Mouse (Mus musculus): ENCODE results near the gene Cdc37l1. TPM values are rescaled to one million over a fixed set of nuclear protein-coding genes. Genes with fewer than 3 reads are reported as not detected.
A peak's percentile ranks its signal among the peaks of the same experiment; 100 is the strongest.

Cdc37l1 gene
- total and polyA plus RNA-seq, 3 experiments: 17.2 to 27.7 TPM; not detected in 1

- Histone ChIP-seq H3K27me3 (ENCODE audit: control insufficient read depth in 1 of 2, insufficient read depth in 2 of 2, low read length in 2 of 2) (peaks cover 3 to 6% of the 10 kb centered on the region in 2 experiments), H3K4me3 (ENCODE audit: control insufficient read depth in 1 of 2, insufficient read depth in 1 of 2, low read depth in 2 of 2, low read length in 2 of 2) (no peak overlapping the region), H3K27ac (ENCODE audit: control insufficient read depth, low read depth, low read length) (no peak overlapping the region), H3K9ac (ENCODE audit: control insufficient read depth, low read depth, low read length, poor library complexity, severe bottlenecking) (no peak overlapping the region), H3K79me2 (ENCODE audit: control insufficient read depth, insufficient read depth, low read length, poor library complexity) (no peaks in the 10 kb centered on the region), H3K36me3 (ENCODE audit: control insufficient read depth in 1 of 2, insufficient read depth in 2 of 2, low read length in 2 of 2) (no peaks in the 10 kb centered on the region), H3K4me1 (ENCODE audit: control insufficient read depth in 1 of 2, insufficient read depth in 2 of 2, low read length in 2 of 2) (no peaks in the 10 kb centered on the region), H3K9me3 (replicated peaks; ENCODE audit: insufficient read depth, low read length) (no peaks in the 10 kb centered on the region)
- peak; percentile 46 for DNase-seq (ENCODE audit: low read depth, low spot score)
- TF ChIP-seq EP300 (IDR thresholded peaks at IDR 0.05; ENCODE audit: low read depth in 1 of 2, low read length in 2 of 2) (no peak), MYC (IDR thresholded peaks at IDR 0.05; ENCODE audit: low read depth, low read length) (no peak), CTCF (IDR thresholded peaks at IDR 0.05 in 2 of 3, conservative IDR thresholded peaks at IDR 0.05 in 1 of 3; ENCODE audit: control insufficient read depth in 1 of 3, insufficient read depth in 1 of 3, low read depth in 2 of 3, low read length in 3 of 3, poor library complexity in 1 of 3, severe bottlenecking in 1 of 3) (peak; percentile 68 to 87 (median 73)), SMC3 (IDR thresholded peaks at IDR 0.05; ENCODE audit: low read depth, low read length) (peak; percentile 88), ELF1 (IDR thresholded peaks at IDR 0.05; ENCODE audit: low read depth, low read length) (no peak), MEF2A (IDR thresholded peaks at IDR 0.05; ENCODE audit: extremely low read depth, insufficient replicate concordance, low read depth, low read length, poor library complexity, severe bottlenecking) (no peak), RAD21 (IDR thresholded peaks at IDR 0.05; ENCODE audit: low read depth, low read length) (peak; percentile 77), ZC3H11A (IDR thresholded peaks at IDR 0.05; ENCODE audit: low read depth, low read length) (peak; percentile 69)
These were observed 15.1 kb upstream of the Cdc37l1 start for GRCm38 (mm10) chr19:28974862-28975611.

- TF ChIP-seq ZNF384 (IDR thresholded peaks at IDR 0.05; ENCODE audit: low read depth, low read length) (no peak), RCOR1 (IDR thresholded peaks at IDR 0.05; ENCODE audit: low read depth, low read length) (no peak), MXI1 (IDR thresholded peaks at IDR 0.05; ENCODE audit: low read depth, low read length) (no peak), BHLHE40 (IDR thresholded peaks at IDR 0.05; ENCODE audit: borderline replicate concordance, low read depth, low read length) (no peak), USF1 (IDR thresholded peaks at IDR 0.05; ENCODE audit: low read depth, low read length) (no peak), CHD1 (IDR thresholded peaks at IDR 0.05; ENCODE audit: low read depth, low read length) (no peak), CHD2 (IDR thresholded peaks at IDR 0.05; ENCODE audit: low read length) (no peak), E2F4 (IDR thresholded peaks at IDR 0.05; ENCODE audit: borderline replicate concordance, low read depth, low read length) (no peak)
- peaks cover 1 to 11% of the 10 kb centered on the region in 2 experiments for H3K27me3 ChIP-seq (ENCODE audit: control insufficient read depth in 1 of 2, insufficient read depth in 2 of 2, low read length in 2 of 2)
- H3K4me1 ChIP-seq (ENCODE audit: control insufficient read depth in 1 of 2, insufficient read depth in 2 of 2, low read length in 2 of 2): no peaks in the 10 kb centered on the region
- no peak overlapping the region for H3K9ac ChIP-seq (ENCODE audit: control insufficient read depth, low read depth, low read length, poor library complexity, severe bottlenecking)
- H3K9me3 ChIP-seq (replicated peaks; ENCODE audit: insufficient read depth, low read length): no peaks in the 10 kb centered on the region
- DNase-seq (ENCODE audit: low read depth, low spot score): no peak
- no peaks in the 10 kb centered on the region for H3K36me3 ChIP-seq (ENCODE audit: control insufficient read depth in 1 of 2, insufficient read depth in 2 of 2, low read length in 2 of 2)
- no peak overlapping the region for H3K4me3 ChIP-seq (ENCODE audit: control insufficient read depth in 1 of 2, insufficient read depth in 1 of 2, low read depth in 2 of 2, low read length in 2 of 2)
- H3K79me2 ChIP-seq (ENCODE audit: control insufficient read depth, insufficient read depth, low read length, poor library complexity): no peaks in the 10 kb centered on the region
- no peak overlapping the region for H3K27ac ChIP-seq (ENCODE audit: control insufficient read depth, low read depth, low read length)
These were observed 7.5 kb upstream of the Cdc37l1 start for GRCm38 (mm10) chr19:28982617-28983016.
